Mouse (Mus musculus): ENCODE results near the gene Dph2. TPM values are rescaled to one million over a fixed set of nuclear protein-coding genes. Genes with fewer than 3 reads are reported as not detected.

Dph2 gene
- total RNA-seq, 2 experiments from 2014 or later, result 9.6 to 9.8 TPM

DNA sequence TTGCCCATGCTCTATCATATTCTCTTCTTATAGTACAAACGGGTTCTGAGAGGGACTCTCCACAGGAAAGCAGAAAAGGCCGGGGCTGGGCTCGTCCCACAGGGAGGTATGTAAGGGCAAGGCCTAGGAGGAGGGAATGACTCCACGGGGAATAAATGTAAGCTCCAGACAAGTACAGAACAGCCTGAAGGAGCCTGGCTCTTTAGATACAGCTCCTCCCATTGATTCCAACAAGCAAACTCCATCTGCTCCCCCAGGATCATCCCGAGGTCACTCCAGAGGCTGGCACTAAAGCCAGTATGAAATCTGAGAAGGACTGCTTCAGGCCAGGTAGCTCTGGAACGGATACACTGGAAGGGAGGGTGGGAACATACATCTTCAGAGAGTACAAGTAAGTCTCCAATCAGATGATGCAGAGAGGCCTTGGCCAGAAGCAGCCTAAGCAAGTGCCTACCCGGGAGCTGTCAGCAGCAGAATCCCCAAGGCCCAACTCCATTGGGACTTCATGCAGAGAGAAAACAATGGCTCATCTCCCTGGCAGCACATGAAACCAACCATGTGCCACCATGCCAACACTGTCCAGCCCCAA lies 20.9 kb upstream of the Dph2 start:
- DNase-seq (ENCODE audit: low spot score in 2 of 2), result no peak

DNA sequence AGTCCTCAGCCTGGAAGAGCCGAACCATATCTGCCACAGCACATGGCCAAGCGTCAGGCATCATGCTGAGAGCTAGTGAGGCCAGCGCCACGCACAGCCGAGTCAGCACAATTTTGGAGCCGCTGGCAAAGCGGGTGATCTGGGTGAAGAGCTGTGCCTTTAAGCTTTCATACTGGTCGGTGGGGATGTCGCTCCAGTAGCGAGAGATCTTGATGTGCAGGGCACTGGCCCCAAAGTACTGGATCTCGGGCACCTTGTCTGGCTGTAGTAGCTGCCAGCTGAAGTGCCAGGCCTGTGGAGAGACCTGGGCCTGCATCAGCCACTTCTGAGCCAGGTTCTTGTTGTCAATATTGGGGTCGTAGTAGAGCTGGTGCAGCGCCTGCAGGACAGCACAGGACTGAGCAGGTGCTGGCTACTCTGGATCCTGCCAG lies 20.3 kb upstream of the Dph2 start:
- DNase-seq (ENCODE audit: low spot score in 2 of 2), result no peak

DNA sequence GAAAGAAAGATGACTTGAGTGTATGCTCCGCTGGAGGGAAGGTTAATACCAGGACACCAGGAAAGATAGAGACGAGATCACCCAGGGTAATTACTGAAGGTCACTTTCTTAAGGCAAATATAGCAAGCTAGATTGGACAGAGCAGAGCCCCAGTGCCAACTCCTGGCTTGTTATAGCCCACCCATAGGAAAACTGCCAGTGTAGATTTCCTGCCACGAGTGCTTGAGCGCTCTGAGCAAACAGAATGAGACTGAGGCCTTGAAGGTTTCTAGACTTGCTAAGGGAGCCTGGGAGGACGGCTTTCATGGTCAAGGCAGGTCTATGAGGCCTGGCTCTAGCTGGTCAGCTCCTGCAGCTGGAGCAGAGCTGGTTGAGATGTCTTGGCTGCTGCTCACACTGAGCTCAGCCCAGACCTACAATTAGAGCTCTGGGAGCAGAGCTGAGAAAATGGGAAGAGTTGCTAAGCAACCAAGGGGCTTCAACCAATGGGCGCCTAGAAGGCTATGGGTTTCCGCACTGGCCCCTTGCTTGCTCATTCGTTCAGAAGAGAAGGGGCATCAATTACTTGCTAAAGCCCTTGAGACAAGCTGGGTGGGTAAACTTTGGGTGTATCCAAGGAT lies 17.1 kb upstream of the Dph2 start:
- no peak for DNase-seq (ENCODE audit: low spot score in 2 of 2)

DNA sequence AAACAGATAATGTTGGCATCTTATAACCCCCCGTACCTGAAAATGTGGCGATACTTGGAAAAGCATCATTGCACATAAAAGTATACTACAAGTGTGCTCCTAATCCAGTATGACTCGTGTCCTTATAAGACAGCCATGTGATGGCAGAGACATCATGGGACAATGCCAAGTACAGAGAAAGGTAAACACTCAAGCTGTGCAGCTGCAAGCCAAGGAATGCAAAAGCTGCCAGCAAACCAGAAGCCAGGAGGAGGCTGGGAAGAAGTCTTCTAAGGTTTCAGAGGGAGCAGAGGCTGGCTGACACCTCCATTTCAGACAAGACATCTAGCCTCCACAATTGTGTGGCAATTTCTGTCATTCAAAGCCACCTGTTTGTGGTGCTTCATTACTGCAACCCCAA lies 14.4 kb upstream of the Dph2 start:
- DNase-seq (ENCODE audit: low spot score in 2 of 2), result no peak

DNA sequence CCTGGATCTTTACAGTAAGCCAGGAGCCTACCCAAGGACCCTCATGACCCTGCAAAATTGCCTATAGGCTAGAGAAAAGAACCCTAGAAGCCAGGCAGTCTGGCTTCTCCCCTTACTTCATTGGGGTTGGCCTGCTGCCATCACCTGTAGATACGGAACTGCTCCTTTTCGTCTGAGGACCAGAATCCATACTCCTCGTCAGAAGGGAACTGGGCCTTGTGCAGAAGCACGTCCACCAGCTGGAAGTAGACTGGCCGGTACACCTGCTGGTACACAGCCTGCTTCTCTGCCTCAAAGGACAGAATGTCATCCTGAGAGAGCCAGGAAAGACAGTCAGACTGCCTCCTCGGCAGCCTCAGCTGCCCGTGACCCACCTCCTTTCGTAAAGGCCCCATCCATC lies 12.9 kb upstream of the Dph2 start:
- no peak for DNase-seq (ENCODE audit: low spot score in 2 of 2)

DNA sequence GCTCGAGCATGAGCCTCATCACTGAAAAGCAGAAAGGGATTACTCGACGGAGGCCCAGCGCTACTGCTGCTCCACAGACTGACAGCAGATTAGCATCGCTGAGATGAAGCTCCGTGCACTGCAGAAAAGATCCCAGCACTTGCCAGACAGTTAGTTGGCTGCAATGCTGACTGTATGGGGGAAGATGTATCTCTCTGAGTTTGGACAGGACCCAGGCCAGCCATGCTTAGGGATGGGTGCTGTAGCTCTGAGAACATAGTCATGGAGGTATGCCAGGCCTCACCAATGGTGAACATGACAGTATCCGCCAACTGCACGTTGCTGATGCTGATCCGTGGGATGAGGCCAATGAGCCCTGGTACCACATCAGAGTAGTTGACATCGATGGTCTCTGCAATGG lies 12.3 kb upstream of the Dph2 start:
- DNase-seq (ENCODE audit: low spot score in 2 of 2), result no peak

DNA sequence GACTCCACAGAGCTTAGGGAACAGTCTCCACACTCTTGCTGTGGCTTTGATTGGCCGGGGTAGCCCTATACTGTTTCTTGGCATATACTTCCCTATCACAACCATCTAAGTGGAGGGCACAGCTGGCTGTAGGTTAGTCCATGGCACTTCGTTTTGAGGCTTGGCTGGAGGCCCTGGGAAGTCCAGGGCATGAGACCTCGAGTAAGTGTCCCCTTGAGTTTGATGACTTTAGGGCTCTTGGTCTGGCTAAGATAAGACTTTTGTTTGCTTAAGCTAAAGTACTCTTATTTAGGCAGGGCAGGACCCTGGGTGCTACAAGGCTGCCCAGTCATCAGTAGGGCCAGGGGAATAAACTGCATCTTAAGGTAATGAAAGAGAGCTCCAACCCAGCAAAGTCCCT lies 6.3 kb upstream of the Dph2 start:
- no peak for DNase-seq (ENCODE audit: low spot score in 2 of 2)

DNA sequence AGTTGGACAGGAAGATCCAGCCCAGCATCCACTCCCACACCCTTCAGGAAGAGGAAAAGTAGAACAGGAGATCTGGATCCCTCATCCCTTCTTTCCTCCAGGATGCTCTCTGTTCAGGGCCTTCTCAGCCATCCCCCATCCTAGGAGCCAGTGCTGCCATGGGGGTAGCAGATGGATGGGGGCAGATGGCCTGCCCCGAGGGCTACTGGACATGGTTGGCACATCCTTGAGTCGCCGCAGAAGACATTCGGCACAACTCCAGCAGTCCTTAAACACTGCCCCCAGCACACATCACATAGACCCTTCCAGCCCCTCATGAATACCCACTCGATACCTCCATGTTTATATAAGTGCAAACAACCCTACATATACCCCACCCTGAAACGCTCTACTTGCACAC lies 4.2 kb upstream of the Dph2 start:
- DNase-seq (ENCODE audit: low spot score in 2 of 2), result no peak

DNA sequence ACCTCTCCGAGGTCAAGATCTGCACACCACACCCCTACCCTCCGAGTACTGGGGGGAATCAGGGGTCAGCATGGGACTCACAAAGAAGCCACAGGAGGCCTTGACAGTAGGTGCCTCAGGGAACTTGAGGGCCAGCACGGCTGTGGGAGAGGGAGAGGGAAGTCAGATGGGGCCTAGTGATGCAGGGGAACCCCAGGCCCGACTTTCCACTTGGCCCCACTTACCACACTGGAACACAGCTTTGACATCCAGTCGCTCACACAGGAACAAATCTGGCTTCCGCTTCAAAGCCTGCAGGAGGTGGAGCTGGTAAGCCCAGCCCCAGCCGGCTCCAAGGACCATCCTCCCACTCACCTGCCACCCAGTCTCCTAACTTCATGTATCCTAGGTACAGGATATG lies 3.5 kb upstream of the Dph2 start:
- DNase-seq (ENCODE audit: low spot score in 2 of 2), result no peak

DNA sequence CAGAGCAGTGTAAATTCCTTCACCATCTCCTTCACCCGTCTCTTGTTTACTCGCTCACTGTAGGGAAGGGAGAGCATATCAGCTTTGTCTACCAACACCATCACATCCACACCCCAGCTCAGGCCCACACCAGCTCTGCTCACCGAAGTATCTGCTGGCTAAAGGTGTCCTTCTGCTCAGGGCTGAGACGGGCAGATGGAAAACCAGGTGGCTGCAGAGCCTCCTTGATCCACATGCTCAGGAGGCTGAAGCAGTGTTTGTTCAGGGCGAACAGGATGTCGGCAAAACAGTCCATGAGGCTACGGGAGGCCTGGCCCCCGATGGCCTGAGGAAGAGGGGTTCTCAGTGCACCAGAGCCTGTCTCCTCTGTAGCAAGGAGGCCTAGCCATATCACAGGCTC lies 2.8 kb upstream of the Dph2 start:
- DNase-seq (ENCODE audit: low spot score in 2 of 2), result no peak

DNA sequence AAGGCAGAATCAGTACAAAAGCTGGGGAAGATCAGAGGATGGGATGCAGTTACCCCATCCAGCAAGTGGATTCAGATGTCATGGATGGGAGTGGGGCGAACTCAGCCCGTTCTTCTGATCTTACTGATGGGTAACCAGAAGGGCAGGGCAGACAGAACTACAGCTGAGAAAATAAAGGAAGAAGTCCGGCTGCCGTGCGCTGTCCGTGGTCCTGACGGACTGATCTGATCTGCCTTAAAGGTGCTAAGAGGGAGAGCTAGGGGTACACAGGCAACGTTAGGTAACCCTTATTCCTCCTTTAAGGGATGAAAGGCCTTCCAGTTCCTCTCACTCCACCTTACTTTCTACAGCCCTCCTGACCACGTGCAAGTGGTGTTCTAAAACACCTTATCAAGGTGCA lies 1.5 kb upstream of the Dph2 start:
- peak in 1 of 2 experiments; percentile 20 for DNase-seq (ENCODE audit: low spot score in 2 of 2)

DNA sequence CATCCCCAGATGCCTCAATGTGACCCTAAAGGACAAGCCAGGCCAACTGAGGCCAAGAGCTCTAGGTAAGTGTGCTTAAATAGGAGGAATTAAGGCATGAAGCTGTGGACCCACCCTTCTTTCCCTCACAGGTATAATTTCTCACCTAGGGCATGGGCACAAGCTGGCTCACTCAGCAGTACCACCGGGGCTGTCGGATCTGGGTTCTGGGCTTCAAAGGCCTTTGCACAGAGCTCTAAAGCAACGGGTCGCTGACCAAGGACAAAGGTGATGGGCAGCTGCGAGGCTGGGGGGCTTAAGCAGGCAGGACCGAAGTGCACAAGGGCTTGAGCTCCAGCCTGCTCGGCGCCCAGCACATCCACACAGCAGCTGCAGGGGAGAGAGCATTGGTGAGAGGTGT lies 1.1 kb downstream of the Dph2 start:
- DNase-seq (ENCODE audit: low spot score in 2 of 2), result no peak

DNA sequence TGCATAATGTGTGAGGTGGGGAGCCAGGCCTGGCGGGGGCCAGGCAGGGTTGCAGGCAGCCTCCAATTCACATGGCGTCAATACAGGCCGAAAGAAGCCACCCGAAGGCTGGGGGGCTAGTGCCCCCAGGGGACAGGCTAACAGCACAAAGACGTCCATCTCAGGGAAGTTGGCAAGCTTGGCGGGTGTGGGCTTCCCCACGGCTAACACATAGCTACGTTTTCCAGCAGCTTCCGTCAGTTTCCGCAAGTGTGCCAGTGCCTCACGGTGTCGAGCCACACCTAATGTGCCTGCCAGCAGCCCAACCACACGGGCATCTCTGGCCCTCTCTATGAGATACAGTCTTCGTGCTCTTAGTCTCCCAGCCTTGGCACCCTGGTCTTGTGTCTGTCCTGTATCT lies 1.8 kb downstream of the Dph2 start:
- no peak for DNase-seq (ENCODE audit: low spot score in 2 of 2)

DNA sequence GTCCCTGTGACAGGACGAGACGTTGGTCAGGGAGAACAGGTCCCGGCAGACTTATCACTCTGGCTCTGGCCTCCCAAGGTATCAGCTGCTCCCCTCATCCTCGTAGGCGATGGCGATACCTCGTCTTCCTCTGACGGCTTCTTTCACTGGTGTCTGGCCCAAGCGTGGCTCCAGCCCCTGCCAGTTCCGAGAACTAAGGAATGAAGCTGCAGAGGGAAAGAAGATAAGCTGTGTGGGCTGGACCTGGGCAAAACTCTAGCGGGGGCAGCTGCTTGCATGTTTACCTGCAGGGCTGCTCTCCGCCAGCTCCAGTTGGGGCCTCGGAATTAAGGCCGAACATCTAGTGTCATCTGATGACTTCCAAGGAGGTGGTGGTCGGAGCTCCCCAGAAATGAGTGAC lies 2.4 kb downstream of the Dph2 start:
- DNase-seq (ENCODE audit: low spot score in 2 of 2), result no peak

DNA sequence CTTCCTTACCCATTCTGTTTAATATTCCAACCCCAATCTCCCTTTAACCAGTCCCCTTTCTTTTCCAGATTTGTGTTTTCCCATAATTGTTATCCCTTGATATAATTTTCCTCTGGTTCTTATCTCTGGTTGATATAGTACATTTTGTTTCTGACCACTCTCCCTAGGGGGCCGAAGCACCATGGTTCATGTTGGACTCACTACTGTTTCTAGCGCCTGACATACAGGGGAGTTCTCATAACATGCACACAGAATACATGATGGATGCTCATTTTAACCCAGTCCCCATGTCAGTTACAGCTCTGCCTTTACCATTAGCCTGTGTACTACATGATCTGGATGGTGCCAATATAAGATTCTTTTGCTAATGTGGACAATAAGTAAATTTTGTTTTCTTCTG lies 3.9 kb downstream of the Dph2 start:
- DNase-seq (ENCODE audit: low spot score in 2 of 2), result no peak

DNA sequence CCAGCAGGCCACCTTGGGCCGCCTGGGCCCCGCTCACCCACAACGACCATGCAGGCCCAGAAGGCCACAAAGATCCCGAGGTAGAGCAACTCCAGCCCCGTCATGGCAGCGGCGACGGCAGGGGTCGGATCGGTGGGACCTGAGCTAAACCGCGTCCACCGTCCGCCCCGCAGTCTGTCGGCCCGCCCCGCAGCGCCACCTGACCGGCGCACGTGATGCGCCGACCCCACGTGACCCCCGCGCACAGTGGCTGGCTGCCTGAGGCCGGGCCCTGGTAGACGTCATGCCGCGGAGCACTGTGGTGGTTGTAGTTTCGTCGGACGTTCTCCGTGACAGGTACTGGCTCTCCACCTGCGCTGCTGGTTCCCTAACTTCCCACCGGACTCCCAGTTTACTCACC lies 4.7 kb downstream of the Dph2 start, which contains the start of gene Atp6v0b:
Atp6v0b (minus strand) TSS at position 201 of the 400 bp plus-strand sequence.
- peak; percentile 80 to 82 for DNase-seq (ENCODE audit: low spot score in 2 of 2)

DNA sequence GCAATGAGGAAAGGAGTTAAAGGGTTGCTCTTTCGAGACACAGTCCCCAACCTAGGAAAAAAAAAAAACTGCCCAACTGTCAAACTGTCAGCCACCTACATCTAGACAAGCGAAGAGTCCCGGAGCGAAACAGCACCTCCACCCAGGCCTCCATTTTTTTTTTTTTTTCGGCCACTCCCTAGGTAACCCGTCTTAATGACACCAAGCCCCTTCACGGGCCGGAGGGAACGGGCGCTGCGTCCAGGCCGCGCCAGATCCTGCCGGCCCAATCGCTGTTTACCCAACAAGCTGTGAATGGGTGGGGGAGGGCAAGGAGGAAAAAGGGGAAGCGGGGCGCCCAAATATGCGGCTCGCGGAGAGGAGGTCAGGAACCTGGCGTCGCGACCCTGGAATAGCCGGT lies 5.2 kb downstream of the Dph2 start:
- no peak for DNase-seq (ENCODE audit: low spot score in 2 of 2)

DNA sequence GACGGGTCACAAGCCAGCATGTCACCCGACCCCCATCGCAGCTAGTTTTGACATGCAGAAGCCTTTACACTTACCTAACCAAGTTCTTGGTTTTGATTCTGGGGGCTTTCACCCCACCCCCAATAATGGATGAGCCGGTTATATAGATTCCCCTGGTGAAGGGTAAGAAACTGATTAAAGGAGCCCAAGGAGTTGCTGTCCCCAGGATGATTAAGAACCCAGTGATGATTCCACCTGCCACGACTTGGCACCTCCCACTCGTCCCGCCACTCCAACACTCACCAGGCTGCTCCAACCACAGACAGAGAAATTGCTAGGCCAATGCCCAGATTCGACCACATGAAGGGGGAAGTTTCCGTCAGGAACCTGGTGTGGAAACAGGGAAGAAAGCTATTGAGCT lies 5.8 kb downstream of the Dph2 start:
- DNase-seq (ENCODE audit: low spot score in 2 of 2), result no peak

DNA sequence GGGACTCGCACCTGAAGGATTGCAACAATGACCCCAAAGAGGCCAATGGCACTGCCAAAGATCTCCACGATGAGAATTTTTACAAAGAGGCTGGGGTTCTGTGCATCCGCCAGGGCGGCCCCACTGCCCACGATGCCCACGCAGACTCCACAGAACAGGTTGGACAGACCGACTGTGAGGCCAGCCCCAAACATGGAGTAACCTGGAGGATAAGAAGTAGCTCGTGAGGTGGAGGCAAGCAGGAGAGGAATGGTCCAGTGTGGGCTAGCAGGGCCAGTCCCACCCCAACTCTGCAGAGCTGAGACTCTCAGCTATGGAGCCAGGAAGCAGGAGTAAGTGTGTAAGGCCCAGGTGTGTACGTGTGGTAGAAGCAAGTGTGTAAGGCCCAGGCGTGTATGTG lies 6.7 kb downstream of the Dph2 start:
- DNase-seq (ENCODE audit: low spot score in 2 of 2), result no peak

DNA sequence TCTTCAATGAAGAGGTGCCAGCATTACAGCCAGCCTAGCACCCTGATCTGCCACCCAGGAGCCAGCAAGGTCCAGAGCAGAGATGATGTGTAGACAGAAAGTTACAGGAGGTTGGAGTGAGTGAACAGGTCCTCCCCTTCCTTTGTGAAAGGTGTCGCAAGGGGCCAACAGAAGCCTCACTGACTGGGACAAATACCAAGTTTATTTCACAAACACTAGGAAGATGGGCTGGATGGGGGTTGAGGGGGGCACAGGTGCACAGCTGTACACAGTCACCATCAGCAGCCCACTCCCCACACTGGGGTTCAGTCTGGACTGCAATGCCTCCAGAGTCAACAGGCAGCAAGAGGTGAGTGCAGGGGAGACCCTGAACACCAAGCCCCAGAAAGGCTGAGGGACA lies 7.7 kb downstream of the Dph2 start:
- no peak for DNase-seq (ENCODE audit: low spot score in 2 of 2)

DNA sequence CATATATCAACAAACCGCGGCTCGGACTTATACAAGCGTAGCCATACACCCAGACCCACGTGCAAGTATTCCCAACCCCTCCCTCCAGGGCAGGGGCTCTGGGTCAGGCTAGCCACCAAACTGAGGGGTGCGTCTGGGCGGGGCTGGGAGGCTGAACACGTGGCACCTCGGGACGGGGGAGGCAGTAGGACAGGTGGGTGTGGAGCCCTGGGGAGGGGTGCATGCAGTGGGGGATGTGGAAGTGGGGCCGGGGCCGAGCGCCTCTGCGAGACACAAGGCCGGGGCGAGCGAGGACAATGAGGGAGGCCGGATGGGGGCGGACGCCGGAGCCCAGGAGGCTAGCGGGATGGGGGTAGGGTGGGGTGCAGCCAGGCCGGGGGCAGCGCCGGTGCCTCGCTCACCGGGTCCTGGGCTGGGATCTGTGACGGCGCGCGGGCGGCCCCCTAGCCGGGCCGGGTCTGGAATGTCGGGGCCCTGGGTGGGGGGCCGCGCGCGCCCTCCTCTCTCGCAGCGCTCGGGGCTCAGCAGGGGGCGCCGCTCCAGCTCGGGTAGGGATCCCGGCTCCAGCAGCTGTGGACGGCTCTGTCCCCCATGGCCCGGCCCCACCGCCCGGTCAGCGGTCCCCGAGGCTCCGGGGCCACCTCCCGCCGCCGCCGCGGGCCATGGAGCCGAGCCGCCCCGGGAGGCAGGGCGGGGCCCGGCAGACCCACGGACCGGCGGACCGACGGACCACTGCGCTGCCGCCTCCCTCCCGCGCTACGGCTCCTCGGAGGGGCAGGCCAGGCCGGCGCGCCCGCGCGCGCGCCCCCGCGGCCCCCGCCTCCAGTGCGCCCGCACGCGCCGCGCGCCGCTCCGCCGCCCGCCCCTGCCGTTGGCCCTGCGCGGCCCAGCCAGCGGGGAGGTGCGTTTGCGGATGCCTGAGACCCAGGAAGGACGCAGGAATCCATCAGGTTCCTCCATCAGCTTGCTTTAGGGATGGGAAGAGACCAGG lies 8.8 kb downstream of the Dph2 start, which contains the start of gene B4galt2:
B4galt2 (minus strand) TSS at position 787 of the 991 bp plus-strand sequence.
- peak; percentile 24 to 35 for DNase-seq (ENCODE audit: low spot score in 2 of 2)

DNA sequence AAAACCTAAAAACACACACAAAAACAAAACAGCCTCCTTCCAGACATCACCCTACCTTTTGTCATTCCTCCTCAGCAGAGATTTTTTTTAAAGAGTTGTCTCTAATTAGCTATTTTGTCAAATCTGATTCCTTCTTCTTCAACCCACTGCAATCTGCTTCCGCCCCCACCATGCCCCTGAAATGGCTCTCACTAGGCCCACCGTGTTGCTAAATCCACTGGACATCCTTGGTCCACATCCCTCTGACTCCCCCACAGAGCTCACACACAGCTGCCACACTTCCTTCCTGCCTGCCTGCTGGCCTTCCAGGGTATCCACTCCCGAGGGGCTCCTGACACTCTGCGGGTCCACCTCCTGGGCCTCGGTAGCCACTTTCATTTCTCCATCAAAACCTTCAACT lies 13.1 kb downstream of the Dph2 start:
- no peak for DNase-seq (ENCODE audit: low spot score in 2 of 2)
